Mouse (Mus musculus) limb, embryonic 11.5 days (tissue): ENCODE measurements around the gene D6Ertd527e. TPM values are rescaled to one million over a fixed set of nuclear protein-coding genes. Genes with fewer than 3 reads are reported as not detected.

Experiments
- ATAC-seq: fragments of 200-750 bp; cut with Nextera tagmentation; 2 replicates; pipeline ENCODE4 v1.8.0; 2017; ENCODE audit warnings: low read depth; ENCODE audit not compliant: insufficient number of reproducible peaks, low FRiP score, low TSS enrichment
- DNase-seq: peaks from one replicate; pipeline ENCODE4 v3.0.0-alpha.2; 2015; ENCODE audit warnings: low spot score
- H3K27ac ChIP-seq: fragments of 300-500 bp; sonication (generic); replicated peaks from 2 replicates; pipeline ENCODE4 v1.5.1; 2014; ENCODE audit warnings: low read depth, mild to moderate bottlenecking, low read length
- H3K27me3 ChIP-seq: fragments of 300-500 bp; sonication (generic); 2 replicates; pipeline ENCODE4 v1.6.1; 2014; ENCODE audit warnings: mild to moderate bottlenecking, low read length, mixed read lengths; ENCODE audit not compliant: control insufficient read depth, insufficient read depth
- H3K36me3 ChIP-seq: fragments of 300-500 bp; sonication (generic); 2 replicates; pipeline ENCODE4 v1.6.1; 2014; ENCODE audit warnings: mild to moderate bottlenecking, low read length, moderate library complexity, mixed read lengths; ENCODE audit not compliant: control insufficient read depth, insufficient read depth
- H3K4me1 ChIP-seq: fragments of 300-500 bp; sonication (generic); 2 replicates; pipeline ENCODE4 v1.6.1; 2014; ENCODE audit warnings: low read length, mixed read lengths; ENCODE audit not compliant: control insufficient read depth, insufficient read depth
- H3K4me2 ChIP-seq: fragments of 300-500 bp; sonication (generic); 2 replicates; pipeline ENCODE4 v1.6.1; 2014; ENCODE audit warnings: low read depth, mild to moderate bottlenecking, moderate library complexity; ENCODE audit not compliant: severe bottlenecking
- H3K4me3 ChIP-seq: fragments of 300-500 bp; sonication (generic); 2 replicates; pipeline ENCODE4 v1.5.1; 2014; ENCODE audit warnings: low read depth, low read length
- H3K9ac ChIP-seq: fragments of 300-500 bp; sonication (generic); 2 replicates; pipeline ENCODE4 v1.6.1; 2014; ENCODE audit warnings: mild to moderate bottlenecking, low read length
- H3K9me3 ChIP-seq: fragments of 300-500 bp; sonication (generic); 2 replicates; pipeline ENCODE4 v1.6.1; 2016; ENCODE audit warnings: low read length; ENCODE audit not compliant: control insufficient read depth
- WGBS: fragments of 180-500 bp; shearing (Covaris S2); extraction: QIAGEN DNeasy Blood & Tissue Kit; methylation state at CpG from one replicate; pipeline ENCODE4 v1.1.7; 2014; 5-methylcytosine and 5-hydroxymethylcytosine counted together
- polyA plus RNA-seq: library from polyadenylated mRNA; unstranded; fragments of >200 nt; fragmentation: Nextera tagmentation; extraction: Ambion mirVana; gene quantifications from 2 replicates; pipeline ENCODE4 v1.2.1, GENCODE M21; 2014

Gene D6Ertd527e
- polyA plus RNA-seq, 1 experiment from 2014 or later = 0.53 TPM

GRCm38 (mm10) chr6:87143594-87143993 lies 39.0 kb downstream of the D6Ertd527e start:
- DNase-seq (no peak), ATAC-seq (no peak)
- Histone ChIP-seq H3K9ac (no peak overlapping the region), H3K27me3 (no peaks in the 10 kb centered on the region), H3K36me3 (no peaks in the 10 kb centered on the region), H3K27ac (no peak overlapping the region), H3K4me3 (no peak overlapping the region), H3K4me2 (no peak overlapping the region), H3K9me3 (no peaks in the 10 kb centered on the region), H3K4me1 (0 out of 2 replicates have a peak, but pooled peaks cover 2% of the 10 kb centered on the region)
- 79% methylated on average over 13 of the region's 13 CpGs for WGBS

GRCm38 (mm10) chr6:87147921-87148320 lies 43.4 kb downstream of the D6Ertd527e start:
- no peaks in the 10 kb centered on the region for H3K36me3 ChIP-seq
- no peak overlapping the region for H3K27ac ChIP-seq
- H3K4me3 ChIP-seq = no peak overlapping the region
- DNase-seq (no peak), ATAC-seq (no peak)
- no peaks in the 10 kb centered on the region for H3K27me3 ChIP-seq
- no peak overlapping the region for H3K9ac ChIP-seq
- H3K9me3 ChIP-seq = no peaks in the 10 kb centered on the region
- 0 out of 2 replicates have a peak, but pooled peaks cover 12% of the 10 kb centered on the region for H3K4me1 ChIP-seq
- WGBS = 75% methylated on average over 3 of the region's 3 CpGs
- H3K4me2 ChIP-seq = no peak overlapping the region

- no peak for DNase-seq
- Histone ChIP-seq H3K4me1 (0 out of 2 replicates have a peak, but pooled peaks cover 17% of the 10 kb centered on the region), H3K27ac (0 out of 2 replicates have a peak overlapping the region, but pooled peaks have one; percentile 21), H3K4me3 (no peak overlapping the region), H3K4me2 (no peak overlapping the region), H3K27me3 (no peaks in the 10 kb centered on the region), H3K36me3 (no peaks in the 10 kb centered on the region), H3K9me3 (no peaks in the 10 kb centered on the region), H3K9ac (no peak overlapping the region)
- ATAC-seq = no peak
- 84% methylated on average over 7 of the region's 7 CpGs for WGBS
These were observed 45.9 kb downstream of the D6Ertd527e start for GRCm38 (mm10) chr6:87150471-87150870.

GRCm38 (mm10) chr6:87151427-87151826 lies 46.9 kb downstream of the D6Ertd527e start:
- DNase-seq = no peak
- ATAC-seq = no peak
- Histone ChIP-seq H3K36me3 (no peaks in the 10 kb centered on the region), H3K4me2 (no peak overlapping the region), H3K9me3 (no peaks in the 10 kb centered on the region), H3K27ac (no peak overlapping the region), H3K4me1 (0 out of 2 replicates have a peak, but pooled peaks cover 17% of the 10 kb centered on the region), H3K27me3 (no peaks in the 10 kb centered on the region), H3K9ac (no peak overlapping the region), H3K4me3 (no peak overlapping the region)
- WGBS = 43% methylated on average over 8 of the region's 8 CpGs

- 0 out of 2 replicates have a peak, but pooled peaks cover 17% of the 10 kb centered on the region for H3K4me1 ChIP-seq
- H3K36me3 ChIP-seq = no peaks in the 10 kb centered on the region
- WGBS = 71% methylated on average over 21 of the region's 21 CpGs
- ATAC-seq (0 out of 2 replicates have a peak, but pooled peaks have one; percentile 35), DNase-seq (no peak)
- H3K4me3 ChIP-seq = no peak overlapping the region
- H3K4me2 ChIP-seq = no peak overlapping the region
- no peaks in the 10 kb centered on the region for H3K9me3 ChIP-seq
- no peaks in the 10 kb centered on the region for H3K27me3 ChIP-seq
- no peak overlapping the region for H3K9ac ChIP-seq
- H3K27ac ChIP-seq = no peak overlapping the region
These were observed 48.1 kb downstream of the D6Ertd527e start for GRCm38 (mm10) chr6:87152461-87153230.

GRCm38 (mm10) chr6:87153231-87153580 lies 48.7 kb downstream of the D6Ertd527e start:
- Histone ChIP-seq H3K4me1 (0 out of 2 replicates have a peak, but pooled peaks cover 17% of the 10 kb centered on the region), H3K27ac (no peak overlapping the region), H3K9ac (no peak overlapping the region), H3K4me2 (no peak overlapping the region), H3K36me3 (no peaks in the 10 kb centered on the region), H3K9me3 (no peaks in the 10 kb centered on the region), H3K27me3 (no peaks in the 10 kb centered on the region), H3K4me3 (no peak overlapping the region)
- DNase-seq (no peak), ATAC-seq (no peak)
- 86% methylated on average over 7 of the region's 7 CpGs for WGBS

GRCm38 (mm10) chr6:87153836-87154235 lies 49.3 kb downstream of the D6Ertd527e start:
- Histone ChIP-seq H3K4me2 (no peak overlapping the region), H3K9ac (no peak overlapping the region), H3K36me3 (no peaks in the 10 kb centered on the region), H3K4me1 (0 out of 2 replicates have a peak, but pooled peaks cover 17% of the 10 kb centered on the region), H3K4me3 (no peak overlapping the region), H3K27me3 (no peaks in the 10 kb centered on the region), H3K27ac (no peak overlapping the region), H3K9me3 (no peaks in the 10 kb centered on the region)
- ATAC-seq = no peak
- 82% methylated on average over 3 of the region's 3 CpGs for WGBS
- no peak for DNase-seq

- no peaks in the 10 kb centered on the region for H3K36me3 ChIP-seq
- 89% methylated on average over 7 of the region's 7 CpGs for WGBS
- no peak overlapping the region for H3K9ac ChIP-seq
- no peaks in the 10 kb centered on the region for H3K27me3 ChIP-seq
- H3K4me1 ChIP-seq = peaks cover 25% of the 10 kb centered on the region
- no peaks in the 10 kb centered on the region for H3K9me3 ChIP-seq
- H3K4me2 ChIP-seq = no peak overlapping the region
- no peak overlapping the region for H3K4me3 ChIP-seq
- DNase-seq (no peak), ATAC-seq (no peak)
- no peak overlapping the region for H3K27ac ChIP-seq
These were observed 53.6 kb downstream of the D6Ertd527e start for GRCm38 (mm10) chr6:87158062-87158623.
